Mouse (Mus musculus) naive thymus-derived CD4-positive, alpha-beta T cell, adult 2 months (primary cell): Measurements from ENCODE around the gene Nova1.

ENCODE experiments used
- DNase-seq: peaks from one replicate; pipeline ENCODE4 v3.0.0-alpha.2; 2011; ENCODE audit warnings: low read depth

Nova1 gene

DNA sequence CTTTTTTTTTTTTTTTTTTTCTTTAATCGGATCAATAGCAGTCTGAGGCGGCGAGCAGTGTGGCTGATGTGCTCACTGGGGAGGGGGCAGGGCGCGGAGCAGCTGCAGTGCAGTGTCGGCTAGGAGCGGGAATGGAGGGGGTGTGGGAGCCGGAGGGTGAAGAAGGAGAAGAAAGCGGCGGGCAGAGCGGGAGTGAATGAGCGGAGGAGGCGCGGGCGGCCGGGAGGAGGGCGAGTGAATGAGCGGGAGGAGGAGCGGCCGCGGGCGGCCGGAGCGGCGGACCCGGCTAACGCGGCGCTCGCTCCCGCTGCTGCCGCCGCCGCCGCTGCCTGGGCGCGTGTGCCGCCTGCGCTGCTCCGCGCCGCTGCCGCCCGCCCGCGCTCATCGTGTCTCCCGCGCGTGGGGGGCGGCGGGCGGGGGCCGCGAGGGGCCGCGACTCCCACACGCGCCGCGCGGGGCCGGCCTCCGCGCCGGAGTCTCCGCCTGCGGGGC lies at the start of gene Nova1:
Gene Nova1 (minus strand): TSS at position 74 of the 492 bp plus-strand sequence.
- DNase-seq, result no peak

GRCm38 (mm10) chr12:46819348-46820022 lies 756 bp upstream of the Nova1 start:
- DNase-seq, result no peak

- DNase-seq, result no peak
Observed at GRCm38 (mm10) chr12:46818021-46818855, 491 bp downstream of the Nova1 start.

DNA sequence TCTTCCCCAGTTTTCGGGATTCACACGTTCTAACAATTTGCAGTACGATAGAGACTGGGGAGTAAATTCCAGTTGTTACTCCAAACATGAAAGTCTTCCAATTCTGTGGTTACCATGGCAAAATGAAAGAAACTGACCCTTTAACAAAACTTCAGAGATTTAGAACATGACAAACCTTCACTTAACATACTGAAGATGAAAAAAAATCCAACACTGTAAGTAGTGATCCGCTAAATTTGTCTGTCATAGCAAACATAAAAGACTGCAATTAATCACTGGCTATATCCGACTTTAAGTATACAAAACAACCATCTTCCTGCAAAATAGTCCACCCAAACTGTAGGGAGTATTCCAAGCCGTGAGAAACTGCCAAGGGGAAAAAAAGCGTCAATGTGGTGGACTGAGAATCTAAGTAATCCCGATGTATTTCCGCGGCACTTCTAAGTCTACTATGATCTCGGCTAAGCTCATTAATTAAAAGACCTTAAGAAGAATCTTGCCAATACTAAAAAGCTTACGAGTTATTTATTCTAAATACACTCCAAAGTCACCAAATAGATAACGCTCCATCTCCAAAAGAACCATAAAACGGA lies 1.4 kb downstream of the Nova1 start:
- DNase-seq, result no peak

- no peak for DNase-seq
Observed at GRCm38 (mm10) chr12:46816291-46816690, 2.4 kb downstream of the Nova1 start.

DNA sequence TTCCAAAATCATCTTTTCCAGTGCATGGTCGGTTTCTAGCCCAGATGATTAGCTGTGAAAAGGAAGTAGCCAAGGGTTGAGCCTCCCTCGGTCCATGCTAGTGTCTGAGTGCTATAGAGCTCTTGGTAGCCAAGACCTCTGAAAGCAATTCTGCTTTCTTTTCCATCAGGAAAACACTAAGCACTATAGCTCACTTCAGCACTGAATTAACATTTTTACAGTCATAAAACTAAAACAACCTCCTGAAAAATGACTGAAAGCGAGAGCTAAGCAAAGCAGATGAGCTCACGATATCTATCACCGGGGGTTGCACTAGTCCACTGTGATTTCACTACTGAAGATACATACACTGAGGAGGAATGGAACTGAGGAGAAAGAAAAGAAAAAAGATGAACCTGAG lies 3.0 kb downstream of the Nova1 start:
- DNase-seq, result no peak

GRCm38 (mm10) chr12:46814820-46815219 lies 3.9 kb downstream of the Nova1 start:
- no peak for DNase-seq

- no peak for DNase-seq
Observed at GRCm38 (mm10) chr12:46801311-46801710, 17.4 kb downstream of the Nova1 start.

- DNase-seq, result no peak
Observed at GRCm38 (mm10) chr12:46782301-46783280, 36.1 kb downstream of the Nova1 start.

DNA sequence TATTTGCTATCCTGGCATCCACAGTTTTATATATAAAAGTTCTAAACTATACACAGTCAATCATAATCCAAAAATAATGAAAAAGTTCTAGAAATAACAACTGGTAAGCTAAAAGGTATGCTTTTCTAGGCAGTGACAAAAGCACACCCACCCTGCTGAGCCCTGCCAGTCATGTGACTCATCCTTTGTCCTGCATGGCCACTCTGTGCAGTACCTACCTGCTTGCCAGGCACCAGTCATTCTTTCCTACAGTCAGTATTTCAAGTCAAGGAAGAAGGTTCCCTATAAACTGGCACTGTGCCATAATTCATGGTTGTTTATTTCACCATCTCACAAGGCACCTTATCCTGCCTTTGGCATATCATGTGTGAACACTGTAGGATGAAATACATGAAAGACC lies 37.2 kb downstream of the Nova1 start:
- DNase-seq, result no peak

GRCm38 (mm10) chr12:46780983-46781382 lies 37.7 kb downstream of the Nova1 start:
- no peak for DNase-seq

- no peak for DNase-seq
Observed at GRCm38 (mm10) chr12:46759450-46759849, 59.3 kb downstream of the Nova1 start.

DNA sequence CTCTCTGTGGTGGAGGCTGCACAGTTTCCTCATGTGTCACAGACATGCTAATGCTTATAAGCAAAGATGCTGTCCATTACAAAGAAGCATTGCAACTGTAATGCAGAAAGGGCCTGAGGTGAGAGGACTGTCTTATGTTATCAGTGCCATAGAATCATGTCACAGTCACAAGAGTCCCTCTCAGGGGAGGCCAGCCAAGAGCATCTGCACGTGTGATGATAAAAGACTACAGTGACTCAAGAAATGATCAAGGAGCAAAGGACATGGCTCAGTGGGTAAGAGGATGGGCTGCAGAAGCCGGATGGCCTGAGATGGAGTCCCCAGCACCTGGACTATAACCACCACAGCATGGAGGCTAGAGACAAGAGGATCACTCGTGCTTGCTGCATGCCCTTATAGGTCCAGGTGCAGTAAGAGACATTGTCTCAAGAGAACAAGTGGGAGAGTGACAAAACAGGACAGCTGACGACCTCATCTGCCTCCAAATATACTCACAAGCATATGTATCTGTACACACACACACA lies 64.3 kb downstream of the Nova1 start:
- DNase-seq, result no peak

DNA sequence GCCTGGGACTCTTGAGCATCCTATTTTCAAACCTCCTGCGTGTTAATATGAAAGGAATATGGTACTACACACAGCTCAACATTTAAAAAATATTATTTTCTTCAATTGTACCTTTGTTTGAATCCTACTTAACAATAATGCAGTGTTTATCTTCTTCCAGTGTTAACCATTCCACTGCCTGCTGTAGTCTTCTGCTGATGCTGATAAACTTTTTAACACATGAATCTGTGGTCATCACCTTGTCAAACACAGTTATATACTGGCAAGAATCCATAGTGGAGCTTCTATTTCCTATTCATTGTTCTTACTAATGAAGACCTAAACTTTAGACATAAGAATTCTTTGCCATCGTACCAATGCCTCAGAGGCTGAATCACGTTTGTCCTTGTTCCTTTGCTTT lies 65.6 kb downstream of the Nova1 start:
- DNase-seq, result no peak

- no peak for DNase-seq
Observed at GRCm38 (mm10) chr12:46733261-46733660, 85.5 kb downstream of the Nova1 start.

DNA sequence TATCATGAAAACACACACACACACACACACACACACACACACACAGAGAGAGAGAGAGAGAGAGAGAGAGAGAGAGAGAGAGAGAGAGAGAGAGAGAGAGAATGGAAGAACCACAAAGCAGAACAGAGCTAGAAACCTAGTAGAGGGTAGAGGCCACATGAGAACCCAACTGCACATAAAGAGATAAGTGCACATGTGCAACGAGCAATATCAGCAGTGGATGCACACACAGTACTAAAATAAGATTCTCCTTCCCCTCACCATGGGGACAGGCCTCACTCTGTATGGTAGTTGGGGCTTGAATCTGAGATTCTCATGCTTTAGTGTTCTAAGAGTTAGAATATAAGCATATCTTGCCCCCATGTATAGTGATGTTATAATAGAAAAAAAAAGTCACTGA lies 86.8 kb downstream of the Nova1 start:
- DNase-seq, result no peak

- DNase-seq, result no peak
Observed at GRCm38 (mm10) chr12:46721914-46722313, 96.8 kb downstream of the Nova1 start.

DNA sequence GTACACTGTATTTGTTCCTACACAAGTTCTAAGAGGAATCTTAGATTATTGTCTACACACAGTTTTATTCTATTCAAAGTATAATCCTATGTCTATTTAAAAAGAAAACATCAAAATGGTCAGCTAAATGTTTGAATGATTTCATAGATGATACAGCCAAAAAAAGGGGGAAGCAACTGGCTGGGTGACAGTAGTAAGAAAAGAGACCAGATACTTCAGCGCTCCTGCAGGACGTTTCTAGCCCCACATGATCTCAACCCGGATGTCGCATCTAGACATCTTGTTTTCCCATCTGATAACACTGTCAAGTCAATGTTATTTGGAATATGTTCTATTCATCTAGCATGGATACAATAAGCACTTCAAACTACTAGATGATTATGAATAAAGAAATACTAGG lies 99.7 kb downstream of the Nova1 start:
- no peak for DNase-seq

DNA sequence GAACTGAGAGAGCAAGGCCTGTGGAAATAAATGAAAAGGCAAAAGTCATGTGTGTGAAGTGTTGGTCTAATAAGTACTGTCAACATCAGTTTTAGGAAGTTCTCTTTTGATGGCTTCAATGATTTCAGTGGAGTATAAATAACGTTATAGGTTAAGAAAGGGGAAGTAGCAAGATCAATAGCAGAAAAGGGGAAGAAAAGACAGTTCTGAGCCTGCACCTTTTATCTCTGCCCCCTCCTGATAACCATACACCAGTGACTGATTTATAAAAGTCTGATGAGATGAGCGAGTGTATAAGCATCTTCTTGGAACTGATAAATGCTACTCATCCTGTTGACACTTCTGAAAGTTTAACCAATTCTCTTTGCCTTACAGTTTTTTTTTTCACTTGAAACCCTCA lies 108.6 kb downstream of the Nova1 start:
- DNase-seq, result no peak

GRCm38 (mm10) chr12:46709475-46709874 lies 109.3 kb downstream of the Nova1 start:
- DNase-seq, result no peak

- no peak for DNase-seq
Observed at GRCm38 (mm10) chr12:46700202-46700601, 118.5 kb downstream of the Nova1 start.
